Mouse (Mus musculus): Measurements from ENCODE around the gene Ftl1. TPM values are rescaled to one million over a fixed set of nuclear protein-coding genes. Genes with fewer than 3 reads are reported as not detected.

Ftl1 gene
- 81.8 TPM for polyA plus RNA-seq (2014; fragmentation: Illumina TruSeq; extraction: RNeasy Lipid Tissue Mini Kit (QIAGEN cat#74804); ENCODE audit: low read depth, low replicate concordance)

DNA sequence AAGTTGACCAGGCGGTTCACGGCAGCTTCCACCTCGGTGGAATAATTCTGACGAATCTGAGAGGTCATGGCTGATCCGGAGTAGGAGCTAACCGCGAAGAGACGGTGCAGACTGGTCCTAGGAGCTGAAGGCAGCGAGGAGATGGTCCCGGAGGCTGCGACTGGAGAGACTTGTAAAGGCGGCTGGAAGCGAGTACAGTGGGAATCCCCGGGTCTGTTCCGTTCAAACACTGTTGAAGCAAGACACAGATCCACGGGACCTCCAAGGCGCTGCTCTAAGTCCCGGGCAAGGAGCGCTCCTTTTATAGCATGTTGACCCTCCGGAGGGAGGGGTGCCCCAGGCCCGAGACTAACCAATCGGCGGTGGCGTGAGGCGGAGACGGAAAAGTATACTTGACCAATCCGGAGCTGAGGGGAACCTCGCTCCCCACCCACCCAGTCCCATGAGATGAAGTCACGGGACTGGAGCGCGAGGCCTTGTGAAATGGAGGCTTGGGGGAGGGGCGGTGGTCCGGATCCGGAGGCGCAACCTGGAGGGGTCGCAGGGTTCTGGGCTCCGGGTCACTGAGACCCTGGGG is at the start of gene Ftl1:
Gene Ftl1 (minus strand): TSS at position 321 of the 577 bp plus-strand sequence.

DNA sequence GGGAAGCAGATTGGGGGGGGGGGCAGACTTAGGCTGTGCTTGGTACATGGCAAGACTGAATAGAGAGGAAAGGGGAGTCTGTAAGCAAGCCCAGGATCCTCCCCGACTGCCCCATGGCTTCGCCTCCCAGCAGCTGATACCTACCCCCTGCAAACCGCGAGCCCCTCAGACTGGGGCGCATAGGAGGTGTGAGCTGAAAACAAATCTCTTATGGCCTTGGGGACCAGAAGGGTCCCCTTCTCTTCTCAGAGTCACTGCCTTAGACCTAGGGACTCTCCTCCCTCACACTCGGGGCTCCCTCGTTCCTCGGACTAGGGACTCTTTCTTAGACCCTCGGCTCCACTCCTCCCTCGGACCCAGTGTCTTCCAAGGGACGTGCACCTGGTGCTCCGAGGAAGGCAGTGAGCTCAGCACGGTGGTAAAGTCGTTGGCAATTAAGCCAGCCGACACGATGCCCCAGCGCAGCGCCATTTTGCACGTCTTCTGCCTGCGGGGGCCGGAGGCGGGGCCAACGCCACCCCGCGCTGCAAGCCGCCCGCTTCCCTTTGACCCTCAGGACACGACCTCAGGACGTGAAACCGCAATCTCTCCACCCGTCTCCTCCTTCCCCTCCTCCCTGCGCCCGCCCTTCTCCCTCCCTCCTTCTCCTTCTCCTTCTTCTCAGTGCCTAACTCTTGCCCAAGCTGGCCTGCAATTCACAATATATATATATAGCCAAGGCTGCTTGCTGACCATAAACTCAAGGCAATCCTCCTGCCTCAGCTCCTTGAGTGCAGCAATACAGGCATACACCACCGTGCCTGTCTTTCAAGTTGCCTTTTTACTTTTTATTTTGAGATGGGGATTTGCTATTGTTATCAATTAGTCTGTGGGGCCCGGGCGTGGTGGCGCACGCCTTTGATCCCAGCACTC is 28.9 kb upstream of the Ftl1 start, which contains the start of gene Dhdh:
Gene Dhdh (minus strand): TSS at position 513 of the 912 bp plus-strand sequence.

DNA sequence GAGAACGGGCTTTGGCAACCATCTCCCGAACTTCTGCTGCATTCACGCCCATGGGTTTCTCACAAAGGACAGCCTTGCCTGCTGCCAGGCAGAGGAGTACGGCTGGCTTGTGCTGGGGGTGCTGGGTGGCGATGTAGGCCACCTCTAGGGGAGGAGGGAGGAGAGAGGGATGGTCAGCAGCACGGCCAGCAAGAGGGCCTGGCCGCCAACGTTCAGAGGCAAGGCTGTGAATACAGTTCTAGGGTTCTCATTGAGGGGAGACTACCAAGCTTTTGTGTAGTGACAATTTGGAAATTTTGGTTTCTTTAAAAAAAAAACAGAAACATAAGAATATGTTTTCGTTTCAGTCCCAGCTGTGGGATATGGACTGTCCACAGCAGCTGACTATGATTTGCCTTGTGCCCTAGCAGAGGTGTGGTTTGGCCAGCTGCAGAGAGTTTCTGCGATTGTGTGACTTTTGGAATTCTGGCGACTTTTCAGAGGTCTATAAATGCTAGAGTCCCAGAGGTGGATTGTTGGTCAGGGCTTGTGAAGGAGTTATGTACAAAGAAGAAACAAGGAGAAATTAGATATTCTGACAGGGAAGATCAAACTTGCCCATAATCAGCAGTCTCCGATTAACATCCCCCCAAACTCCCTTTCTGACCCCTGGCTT is 27.2 kb upstream of the Ftl1 start, which contains the start of gene Gm45808:
Gene Gm45808 (minus strand): TSS at position 51 of the 655 bp plus-strand sequence.

DNA sequence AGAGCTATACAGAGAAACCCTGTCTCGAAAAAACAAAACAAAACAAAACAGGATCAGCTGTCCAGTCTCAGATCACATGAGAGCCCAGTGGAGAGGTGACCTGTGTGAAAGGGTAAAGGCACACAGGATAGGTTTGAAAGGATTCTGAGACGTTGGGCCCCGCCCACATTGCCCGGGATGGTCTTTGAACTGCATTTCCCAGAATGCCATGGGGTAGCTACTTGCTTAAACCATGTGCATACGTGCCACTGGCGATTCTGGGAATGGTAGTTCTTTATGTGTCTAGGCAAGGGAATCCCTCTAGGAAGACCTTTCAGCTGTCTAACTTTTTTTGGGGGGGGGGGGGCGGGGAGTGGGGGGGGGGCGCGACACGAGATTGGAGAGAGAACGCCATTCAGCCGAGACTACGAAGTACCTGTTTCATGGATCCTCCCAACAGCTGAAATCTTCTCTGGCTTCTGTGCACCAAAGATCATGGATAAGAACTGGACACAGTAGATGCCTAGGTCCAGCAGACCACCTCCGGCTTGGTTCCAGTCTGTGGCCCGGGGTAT is 21.8 kb upstream of the Ftl1 start, which contains the start of gene Tulp2:
Gene Tulp2 (plus strand): TSS at position 504 of the 554 bp plus-strand sequence.

DNA sequence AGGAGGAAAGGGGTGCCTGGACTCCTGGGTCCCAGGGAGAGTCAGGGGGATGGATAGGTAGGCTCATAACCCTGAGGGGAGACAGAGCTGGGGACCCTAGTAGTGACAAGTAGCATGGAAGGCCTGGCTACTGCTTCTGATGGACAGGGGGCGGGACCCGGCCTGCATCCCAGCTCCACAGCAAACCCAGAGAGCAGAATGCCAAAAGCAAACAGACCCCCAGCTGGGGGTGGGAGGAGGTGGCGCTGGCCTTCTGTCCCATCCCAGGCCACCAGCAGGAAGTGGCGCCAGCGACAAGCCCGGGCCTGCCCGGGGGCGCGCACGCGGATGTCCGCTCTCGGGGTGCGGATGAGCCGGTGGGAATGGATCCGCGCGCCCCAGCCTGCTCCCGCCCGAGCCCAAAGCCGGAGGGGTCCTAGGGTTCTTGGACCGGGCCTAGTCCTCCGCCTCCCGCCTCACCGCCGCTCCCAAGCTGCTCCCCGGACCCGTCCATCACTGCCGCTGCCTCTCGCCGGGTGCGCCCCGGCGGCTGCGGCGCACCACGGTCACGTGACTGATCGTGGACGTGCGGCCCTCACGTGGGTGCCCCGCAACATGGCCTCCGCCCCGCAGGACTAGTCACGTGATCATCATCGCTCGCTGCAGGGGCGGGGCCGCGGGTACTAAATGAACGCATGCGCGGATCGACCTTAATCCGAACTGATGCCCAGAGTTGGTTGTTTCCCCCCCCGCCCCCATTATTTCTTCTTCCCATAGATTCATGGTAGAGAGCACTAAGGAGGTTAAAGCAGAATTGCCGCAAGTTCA is 6.8 kb upstream of the Ftl1 start, which contains the start of gene Bax:
Gene Bax (minus strand): TSS at position 616 of the 807 bp plus-strand sequence.

DNA sequence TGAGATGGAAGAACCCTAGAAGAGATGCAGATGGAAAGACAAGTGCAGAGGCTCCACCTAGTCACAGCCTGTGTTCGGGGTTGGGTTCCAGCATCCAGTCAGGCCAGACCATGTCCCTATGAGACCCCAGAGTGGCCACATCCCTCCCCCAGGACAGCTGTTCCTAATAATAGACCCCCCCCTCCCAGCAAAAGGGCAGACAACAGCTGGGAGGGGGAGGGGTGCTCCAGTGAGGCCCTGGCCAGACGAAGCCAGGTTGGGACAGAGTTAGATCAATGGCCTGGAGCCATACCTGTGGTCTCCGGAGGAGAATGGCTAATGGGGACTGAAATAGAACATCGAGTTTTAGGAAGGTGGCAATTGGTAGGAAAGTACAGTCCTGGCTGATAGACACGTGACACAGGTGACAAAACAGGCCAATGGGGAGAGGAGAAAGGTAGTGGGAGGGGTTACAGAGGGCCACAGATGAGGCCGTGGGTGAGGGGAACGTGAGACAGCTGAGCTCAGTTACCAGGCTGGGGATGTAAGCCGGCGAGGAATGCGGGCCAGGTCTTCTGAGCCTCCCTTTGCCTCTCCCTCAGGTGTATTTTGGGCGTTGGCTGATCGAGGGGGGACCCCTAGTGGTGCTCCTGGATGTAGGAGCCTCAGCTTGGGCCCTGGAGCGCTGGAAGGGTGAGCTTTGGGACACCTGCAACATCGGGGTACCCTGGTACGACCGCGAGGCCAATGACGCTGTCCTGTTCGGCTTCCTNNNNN is 22.0 kb downstream of the Ftl1 start, which contains the start of gene Ruvbl2:
Gene Ruvbl2 (minus strand): TSS at position 576 of the 756 bp plus-strand sequence.

DNA sequence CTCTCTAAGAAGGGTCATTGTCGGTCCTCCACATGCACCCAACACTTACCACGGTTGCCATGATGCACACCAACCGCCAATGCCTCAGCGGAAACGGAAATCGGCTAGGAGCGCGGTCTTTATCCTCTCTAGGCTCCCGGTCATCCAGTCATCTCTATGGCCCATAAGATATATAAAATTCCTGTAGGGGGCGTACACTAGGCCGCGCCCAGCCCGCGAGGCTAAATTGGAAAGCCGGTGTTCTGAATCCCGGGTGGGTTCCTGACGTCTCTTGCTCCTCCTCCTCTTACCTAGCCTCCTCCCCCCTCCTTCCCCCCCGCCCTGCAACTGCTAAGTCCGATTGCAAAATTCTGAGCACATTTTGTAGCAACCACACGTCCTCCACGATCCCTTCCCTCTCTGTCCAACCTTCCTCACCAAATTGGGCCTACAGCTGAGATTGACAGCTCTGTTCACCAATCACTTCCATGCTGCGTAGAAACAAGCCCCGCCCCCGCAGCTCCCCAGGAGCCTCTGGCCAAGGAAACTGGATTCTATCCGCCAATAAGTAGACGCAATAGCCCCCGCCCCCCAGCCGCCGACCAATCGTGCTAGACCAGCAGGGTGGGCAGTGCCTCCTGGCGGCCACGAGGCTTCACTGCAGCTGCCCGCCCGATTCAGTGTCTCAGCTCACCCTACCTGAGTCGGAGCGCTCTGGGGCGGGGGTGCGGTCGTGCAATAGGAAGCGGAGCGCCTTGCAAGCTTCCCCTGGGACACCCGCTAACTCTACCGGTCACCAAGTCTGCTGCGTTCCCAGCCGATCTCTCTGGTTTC is 25.3 kb downstream of the Ftl1 start, which contains the start of gene Gys1:
Gene Gys1 (plus strand): TSS at position 642 of the 813 bp plus-strand sequence.

DNA sequence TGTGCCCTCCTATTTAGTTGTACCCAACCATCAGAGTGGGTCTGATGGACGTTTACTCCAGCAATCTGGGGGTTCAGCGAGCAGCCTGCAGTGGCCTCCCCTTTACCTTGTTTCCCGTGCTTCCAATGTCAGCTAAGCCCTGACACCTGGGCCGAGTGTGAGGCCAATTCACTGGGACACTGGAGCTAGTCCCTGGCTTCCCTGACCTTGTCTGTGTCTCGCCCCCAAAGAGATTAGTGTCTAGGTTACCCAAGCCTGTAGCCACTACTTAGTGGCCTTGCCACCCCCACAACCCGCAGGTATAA is 39.1 kb downstream of the Ftl1 start, which contains the start of gene Lhb:
Gene Lhb (plus strand): TSS at position 206 of the 305 bp plus-strand sequence.

DNA sequence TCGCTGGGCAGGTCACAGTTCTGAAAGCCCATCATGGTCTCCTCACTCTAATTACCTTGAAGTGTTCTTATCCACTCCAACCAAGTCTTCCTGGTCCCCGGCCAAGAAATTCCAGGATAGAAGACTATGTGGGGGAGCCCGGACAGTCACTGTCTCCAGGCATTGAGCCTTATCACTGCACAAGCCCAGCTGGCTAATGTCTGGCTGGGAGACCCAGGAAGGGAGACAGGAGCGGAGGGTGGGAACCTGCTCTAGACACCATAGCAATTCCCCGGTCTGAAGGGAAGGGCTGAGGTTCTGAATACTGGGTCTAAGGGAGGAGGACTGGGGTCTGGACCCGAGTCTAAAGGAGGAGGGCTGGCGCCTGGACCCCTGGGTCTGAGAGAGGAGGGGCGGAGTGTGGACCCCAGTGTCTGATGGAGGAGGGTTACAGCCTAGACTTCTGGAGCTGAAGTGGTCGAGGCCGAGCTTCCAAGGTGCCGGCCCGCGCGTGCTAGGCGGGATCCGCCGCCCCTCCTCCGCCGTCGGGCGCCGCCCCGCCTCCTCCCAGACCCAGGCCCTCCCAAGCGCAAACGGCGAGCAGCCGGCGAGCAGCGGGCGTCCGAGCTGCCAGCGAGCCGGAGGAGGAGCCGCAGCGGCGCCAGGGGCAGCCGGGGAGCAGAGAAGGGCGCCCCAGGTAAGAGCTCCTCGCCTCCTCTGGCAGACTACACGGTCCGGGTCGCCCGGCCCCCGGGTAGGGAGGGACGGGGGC is 46.4 kb downstream of the Ftl1 start, which contains the start of gene Ntf5:
Gene Ntf5 (plus strand): TSS at position 583 of the 751 bp plus-strand sequence.

Other genes with a start within 250 kb of the Ftl1 start
- not detected for gene Dkkl1, start 247.7 kb downstream of the Ftl1 start, polyA plus RNA-seq (2014; fragmentation: Illumina TruSeq; extraction: RNeasy Lipid Tissue Mini Kit (QIAGEN cat#74804); ENCODE audit: low read depth, low replicate concordance)
- gene Tead2, start 244.1 kb downstream of the Ftl1 start, polyA plus RNA-seq (2014; fragmentation: Illumina TruSeq; extraction: RNeasy Lipid Tissue Mini Kit (QIAGEN cat#74804); ENCODE audit: low read depth, low replicate concordance) = 0.19 TPM
- 0.34 TPM for gene Cd37, start 220.8 kb downstream of the Ftl1 start, polyA plus RNA-seq (2014; fragmentation: Illumina TruSeq; extraction: RNeasy Lipid Tissue Mini Kit (QIAGEN cat#74804); ENCODE audit: low read depth, low replicate concordance)
- gene Slc6a16, start 218.8 kb downstream of the Ftl1 start, polyA plus RNA-seq (2014; fragmentation: Illumina TruSeq; extraction: RNeasy Lipid Tissue Mini Kit (QIAGEN cat#74804); ENCODE audit: low read depth, low replicate concordance) = 1.2 TPM
- gene Slc6a21, start 182.4 kb downstream of the Ftl1 start, polyA plus RNA-seq (2014; fragmentation: Illumina TruSeq; extraction: RNeasy Lipid Tissue Mini Kit (QIAGEN cat#74804); ENCODE audit: low read depth, low replicate concordance) = not detected
- not detected for gene Trpm4, start 126.1 kb downstream of the Ftl1 start, polyA plus RNA-seq (2014; fragmentation: Illumina TruSeq; extraction: RNeasy Lipid Tissue Mini Kit (QIAGEN cat#74804); ENCODE audit: low read depth, low replicate concordance)
- gene Hrc, start 124.6 kb downstream of the Ftl1 start, polyA plus RNA-seq (2014; fragmentation: Illumina TruSeq; extraction: RNeasy Lipid Tissue Mini Kit (QIAGEN cat#74804); ENCODE audit: low read depth, low replicate concordance) = not detected
- not detected for gene Ppfia3, start 92.9 kb downstream of the Ftl1 start, polyA plus RNA-seq (2014; fragmentation: Illumina TruSeq; extraction: RNeasy Lipid Tissue Mini Kit (QIAGEN cat#74804); ENCODE audit: low read depth, low replicate concordance)
- gene Lin7b, start 89.3 kb downstream of the Ftl1 start, polyA plus RNA-seq (2014; fragmentation: Illumina TruSeq; extraction: RNeasy Lipid Tissue Mini Kit (QIAGEN cat#74804); ENCODE audit: low read depth, low replicate concordance) = not detected
- 36.2 TPM for gene Snrnp70, start 64.1 kb downstream of the Ftl1 start, polyA plus RNA-seq (2014; fragmentation: Illumina TruSeq; extraction: RNeasy Lipid Tissue Mini Kit (QIAGEN cat#74804); ENCODE audit: low read depth, low replicate concordance)
- gene Kcna7, start 54.2 kb downstream of the Ftl1 start, polyA plus RNA-seq (2014; fragmentation: Illumina TruSeq; extraction: RNeasy Lipid Tissue Mini Kit (QIAGEN cat#74804); ENCODE audit: low read depth, low replicate concordance) = not detected
- not detected for gene Ntf5, start 46.2 kb downstream of the Ftl1 start, polyA plus RNA-seq (2014; fragmentation: Illumina TruSeq; extraction: RNeasy Lipid Tissue Mini Kit (QIAGEN cat#74804); ENCODE audit: low read depth, low replicate concordance)
- not detected for gene Lhb, start 39.1 kb downstream of the Ftl1 start, polyA plus RNA-seq (2014; fragmentation: Illumina TruSeq; extraction: RNeasy Lipid Tissue Mini Kit (QIAGEN cat#74804); ENCODE audit: low read depth, low replicate concordance)
- 0.64 TPM for gene Gys1, start 25.0 kb downstream of the Ftl1 start, polyA plus RNA-seq (2014; fragmentation: Illumina TruSeq; extraction: RNeasy Lipid Tissue Mini Kit (QIAGEN cat#74804); ENCODE audit: low read depth, low replicate concordance)
- 0.58 TPM for gene Ruvbl2, start 21.8 kb downstream of the Ftl1 start, polyA plus RNA-seq (2014; fragmentation: Illumina TruSeq; extraction: RNeasy Lipid Tissue Mini Kit (QIAGEN cat#74804); ENCODE audit: low read depth, low replicate concordance)
- gene Bax, start 7.0 kb upstream of the Ftl1 start, polyA plus RNA-seq (2014; fragmentation: Illumina TruSeq; extraction: RNeasy Lipid Tissue Mini Kit (QIAGEN cat#74804); ENCODE audit: low read depth, low replicate concordance) = 0.79 TPM
- not detected for gene Tulp2, start 22.0 kb upstream of the Ftl1 start, polyA plus RNA-seq (2014; fragmentation: Illumina TruSeq; extraction: RNeasy Lipid Tissue Mini Kit (QIAGEN cat#74804); ENCODE audit: low read depth, low replicate concordance)
- not detected for gene Gm45808, start 26.9 kb upstream of the Ftl1 start, polyA plus RNA-seq (2014; fragmentation: Illumina TruSeq; extraction: RNeasy Lipid Tissue Mini Kit (QIAGEN cat#74804); ENCODE audit: low read depth, low replicate concordance)
- 85.8 TPM for gene Dhdh, start 28.9 kb upstream of the Ftl1 start, polyA plus RNA-seq (2014; fragmentation: Illumina TruSeq; extraction: RNeasy Lipid Tissue Mini Kit (QIAGEN cat#74804); ENCODE audit: low read depth, low replicate concordance)
- 38.2 TPM for gene Nucb1, start 50.5 kb upstream of the Ftl1 start, polyA plus RNA-seq (2014; fragmentation: Illumina TruSeq; extraction: RNeasy Lipid Tissue Mini Kit (QIAGEN cat#74804); ENCODE audit: low read depth, low replicate concordance)
- gene Ppp1r15a, start 66.4 kb upstream of the Ftl1 start, polyA plus RNA-seq (2014; fragmentation: Illumina TruSeq; extraction: RNeasy Lipid Tissue Mini Kit (QIAGEN cat#74804); ENCODE audit: low read depth, low replicate concordance) = 0.95 TPM
- not detected for gene Plekha4, start 66.4 kb upstream of the Ftl1 start, polyA plus RNA-seq (2014; fragmentation: Illumina TruSeq; extraction: RNeasy Lipid Tissue Mini Kit (QIAGEN cat#74804); ENCODE audit: low read depth, low replicate concordance)
- not detected for gene Hsd17b14, start 95.0 kb upstream of the Ftl1 start, polyA plus RNA-seq (2014; fragmentation: Illumina TruSeq; extraction: RNeasy Lipid Tissue Mini Kit (QIAGEN cat#74804); ENCODE audit: low read depth, low replicate concordance)
- gene Bcat2, start 110.3 kb upstream of the Ftl1 start, polyA plus RNA-seq (2014; fragmentation: Illumina TruSeq; extraction: RNeasy Lipid Tissue Mini Kit (QIAGEN cat#74804); ENCODE audit: low read depth, low replicate concordance) = 3.7 TPM
- gene Fgf21, start 155.6 kb upstream of the Ftl1 start, polyA plus RNA-seq (2014; fragmentation: Illumina TruSeq; extraction: RNeasy Lipid Tissue Mini Kit (QIAGEN cat#74804); ENCODE audit: low read depth, low replicate concordance) = not detected
- not detected for gene Fut1, start 157.4 kb upstream of the Ftl1 start, polyA plus RNA-seq (2014; fragmentation: Illumina TruSeq; extraction: RNeasy Lipid Tissue Mini Kit (QIAGEN cat#74804); ENCODE audit: low read depth, low replicate concordance)
- gene Izumo1, start 161.9 kb upstream of the Ftl1 start, polyA plus RNA-seq (2014; fragmentation: Illumina TruSeq; extraction: RNeasy Lipid Tissue Mini Kit (QIAGEN cat#74804); ENCODE audit: low read depth, low replicate concordance) = not detected
- gene Rasip1, start 167.6 kb upstream of the Ftl1 start, polyA plus RNA-seq (2014; fragmentation: Illumina TruSeq; extraction: RNeasy Lipid Tissue Mini Kit (QIAGEN cat#74804); ENCODE audit: low read depth, low replicate concordance) = not detected
- gene Mamstr, start 180.1 kb upstream of the Ftl1 start, polyA plus RNA-seq (2014; fragmentation: Illumina TruSeq; extraction: RNeasy Lipid Tissue Mini Kit (QIAGEN cat#74804); ENCODE audit: low read depth, low replicate concordance) = not detected
- gene Fut2, start 206.5 kb upstream of the Ftl1 start, polyA plus RNA-seq (2014; fragmentation: Illumina TruSeq; extraction: RNeasy Lipid Tissue Mini Kit (QIAGEN cat#74804); ENCODE audit: low read depth, low replicate concordance) = not detected
- not detected for gene Ntn5, start 224.1 kb upstream of the Ftl1 start, polyA plus RNA-seq (2014; fragmentation: Illumina TruSeq; extraction: RNeasy Lipid Tissue Mini Kit (QIAGEN cat#74804); ENCODE audit: low read depth, low replicate concordance)
- gene Sec1, start 234.5 kb upstream of the Ftl1 start, polyA plus RNA-seq (2014; fragmentation: Illumina TruSeq; extraction: RNeasy Lipid Tissue Mini Kit (QIAGEN cat#74804); ENCODE audit: low read depth, low replicate concordance) = not detected
- gene Car11, start 240.0 kb upstream of the Ftl1 start, polyA plus RNA-seq (2014; fragmentation: Illumina TruSeq; extraction: RNeasy Lipid Tissue Mini Kit (QIAGEN cat#74804); ENCODE audit: low read depth, low replicate concordance) = not detected
- gene Dbp, start 245.2 kb upstream of the Ftl1 start, polyA plus RNA-seq (2014; fragmentation: Illumina TruSeq; extraction: RNeasy Lipid Tissue Mini Kit (QIAGEN cat#74804); ENCODE audit: low read depth, low replicate concordance) = 2.3 TPM